Mouse (Mus musculus) midbrain, embryonic 11.5 days (tissue): ENCODE results near the gene Oscp1. TPM values are rescaled to one million over a fixed set of nuclear protein-coding genes. Genes with fewer than 3 reads are reported as not detected.

Experiments
- polyA plus RNA-seq: library from polyadenylated mRNA; unstranded; fragments of >200 nt; fragmentation: Nextera tagmentation; extraction: Ambion mirVana; gene quantifications from 2 replicates; pipeline ENCODE4 v1.2.1, GENCODE M21; 2014

Oscp1 gene
- polyA plus RNA-seq, 1 experiment from 2014 or later, result 25.9 TPM

Other genes with a start within 250 kb of the Oscp1 start
- gene Csf3r, start 34.0 kb upstream of the Oscp1 start, polyA plus RNA-seq, result 0.26 and 0.59 TPM in 2 replicates
- gene Mrps15, start 11.6 kb upstream of the Oscp1 start, polyA plus RNA-seq, result 140 and 155 TPM in 2 replicates
- gene Lsm10, start 38.1 kb downstream of the Oscp1 start, polyA plus RNA-seq, result 40.8 and 45.7 TPM in 2 replicates
- gene Stk40, start 45.4 kb downstream of the Oscp1 start, polyA plus RNA-seq, result 20.8 and 25.4 TPM in 2 replicates
- 22.4 and 24.8 TPM in 2 replicates for gene Eva1b, start 89.2 kb downstream of the Oscp1 start, polyA plus RNA-seq
- gene Sh3d21, start 104.9 kb downstream of the Oscp1 start, polyA plus RNA-seq, result 1.4 TPM in 2 replicates
- gene Thrap3, start 144.2 kb downstream of the Oscp1 start, polyA plus RNA-seq, result 192 and 219 TPM in 2 replicates
- gene Map7d1, start 197.8 kb downstream of the Oscp1 start, polyA plus RNA-seq, result 61.8 and 68.7 TPM in 2 replicates
- 37.1 and 38.9 TPM in 2 replicates for gene Trappc3, start 203.8 kb downstream of the Oscp1 start, polyA plus RNA-seq
- 9.1 and 9.5 TPM in 2 replicates for gene Col8a2, start 228.2 kb downstream of the Oscp1 start, polyA plus RNA-seq